Mouse (Mus musculus): ENCODE measurements around the gene Mxi1. TPM values are rescaled to one million over a fixed set of nuclear protein-coding genes. Genes with fewer than 3 reads are reported as not detected.

Mxi1 gene
- total and polyA plus RNA-seq, 3 experiments = 10.6 to 19.9 (median 18.9) TPM

- peaks cover 0 to 3% of the 10 kb centered on the region in 2 experiments; a peak in 1 of 4 replicates for H3K4me1 ChIP-seq (ENCODE audit: control insufficient read depth in 1 of 2, insufficient read depth in 2 of 2)
- no peak for DNase-seq (ENCODE audit: extremely low read depth)
- in situ Hi-C loops (cut with MboI; ENCODE audit: low pct_ligation_motif_present, low pct_unique_long_range_greater_than_20kb, low sequenced_read_pairs) (loop anchor here (5.0 kb wide), 1 partner anchor 118 kb away; no protein-coding TSS in a partner anchor), dilution Hi-C loops (cut with MboI; ENCODE audit: extremely low pct_ligation_motif_present, extremely low pct_unique_long_range_greater_than_20kb, low sequenced_read_pairs) (no loop called here)
- no peak for TF ChIP-seq RCOR1 (conservative IDR thresholded peaks at IDR 0.05; ENCODE audit: low read depth, low read length)
- no peak for TF ChIP-seq MYC (IDR thresholded peaks at IDR 0.05; ENCODE audit: low read depth, low read length)
- TF ChIP-seq NRF1 (IDR thresholded peaks at IDR 0.05; ENCODE audit: low read depth, low read length) = no peak
- no peak for TF ChIP-seq UBTF (IDR thresholded peaks at IDR 0.05; ENCODE audit: low read depth, low read length)
- no peak for TF ChIP-seq BHLHE40 (IDR thresholded peaks at IDR 0.05; ENCODE audit: low read depth, low read length)
- TF ChIP-seq JUND (conservative IDR thresholded peaks at IDR 0.05; ENCODE audit: low read depth, low read length) = no peak
- TF ChIP-seq JUN (IDR thresholded peaks at IDR 0.05; ENCODE audit: insufficient read depth, low read depth, low read length) = no peak
- H3K9me3 ChIP-seq (replicated peaks; ENCODE audit: low read length) = peaks cover 3% of the 10 kb centered on the region
- H3K27me3 ChIP-seq (replicated peaks) = no peaks in the 10 kb centered on the region
- peaks cover 0 to 2% of the 10 kb centered on the region in 2 experiments for H3K36me3 ChIP-seq (replicated peaks in 1 of 2; ENCODE audit: control insufficient read depth in 1 of 2, insufficient read depth in 1 of 2, low read length in 1 of 2)
- no peak overlapping the region for H3K27ac ChIP-seq (ENCODE audit: insufficient read depth, low read depth)
- H3K9ac ChIP-seq (ENCODE audit: insufficient read depth, low read depth) = no peak overlapping the region
- no peaks in the 10 kb centered on the region for H3K79me2 ChIP-seq (replicated peaks; ENCODE audit: control insufficient read depth, extremely low read depth, insufficient read depth, poor library complexity, severe bottlenecking)
- H3K4me2 ChIP-seq (ENCODE audit: insufficient read depth, low read depth, poor library complexity, severe bottlenecking) = no peak overlapping the region
- H3K4me3 ChIP-seq (replicated peaks in 1 of 3; ENCODE audit: low read depth in 2 of 3, low read length in 2 of 3, poor library complexity in 1 of 3) = no peak overlapping the region
These were observed 54.6 kb downstream of the Mxi1 start for GRCm38 (mm10) chr19:53364963-53365362.

DNA sequence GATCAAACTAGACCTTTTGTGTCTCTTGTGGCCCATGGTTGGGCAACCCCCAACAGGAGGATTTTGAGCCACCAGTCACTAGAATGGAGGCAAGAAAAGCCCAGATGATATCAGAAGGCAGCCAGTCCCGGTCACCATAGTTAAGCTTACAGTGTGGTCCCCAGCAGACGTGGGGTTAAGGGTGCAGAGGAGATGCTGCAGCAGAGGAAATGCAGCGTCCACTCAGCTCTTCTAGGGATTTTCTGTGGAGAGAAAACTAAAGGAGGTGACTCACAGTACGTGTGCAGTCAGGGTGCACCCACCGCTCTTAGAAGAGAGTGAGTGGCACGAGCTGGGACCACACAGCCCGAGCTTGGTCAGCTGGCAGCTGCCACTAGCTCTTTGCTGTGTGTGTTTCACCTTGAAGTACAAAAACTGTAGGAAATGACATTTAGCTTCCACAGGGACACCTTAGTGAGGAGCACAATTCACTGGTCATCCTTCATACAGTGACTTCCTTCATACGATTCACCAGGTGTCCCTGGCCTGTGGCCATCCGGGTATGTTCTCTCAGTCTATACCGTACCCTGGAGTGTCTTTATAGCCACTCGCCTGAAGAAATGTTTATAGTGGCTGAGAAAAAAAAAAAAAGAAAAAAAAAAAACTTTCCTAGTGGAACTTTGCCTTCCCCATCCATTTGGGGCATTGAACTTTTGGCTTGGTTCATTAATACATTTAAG lies 55.9 kb downstream of the Mxi1 start:
- no peak for DNase-seq (ENCODE audit: extremely low read depth)
- no peaks in the 10 kb centered on the region for H3K79me2 ChIP-seq (replicated peaks; ENCODE audit: control insufficient read depth, extremely low read depth, insufficient read depth, poor library complexity, severe bottlenecking)
- in situ Hi-C loops (cut with MboI; ENCODE audit: low pct_ligation_motif_present, low pct_unique_long_range_greater_than_20kb, low sequenced_read_pairs) (no loop called here), dilution Hi-C loops (cut with MboI; ENCODE audit: extremely low pct_ligation_motif_present, extremely low pct_unique_long_range_greater_than_20kb, low sequenced_read_pairs) (no loop called here)
- no peak for TF ChIP-seq IRF4 (IDR thresholded peaks at IDR 0.05; ENCODE audit: low read depth, low read length)
- no peak for TF ChIP-seq HCFC1 (IDR thresholded peaks at IDR 0.05; ENCODE audit: low read depth, low read length)
- TF ChIP-seq E2F4 (IDR thresholded peaks at IDR 0.05; ENCODE audit: insufficient replicate concordance, low read depth, low read length) = no peak
- no peak for TF ChIP-seq TCF12 (IDR thresholded peaks at IDR 0.05; ENCODE audit: low read depth, low read length)
- TF ChIP-seq SIN3A (IDR thresholded peaks at IDR 0.05; ENCODE audit: low read length) = no peak
- H3K4me1 ChIP-seq (ENCODE audit: control insufficient read depth in 1 of 2, insufficient read depth in 2 of 2) = peaks cover 0 to 5% of the 10 kb centered on the region in 2 experiments; a peak in 1 of 4 replicates
- no peaks in the 10 kb centered on the region for H3K27me3 ChIP-seq (replicated peaks)
- H3K27ac ChIP-seq (ENCODE audit: insufficient read depth, low read depth) = no peak overlapping the region
- H3K36me3 ChIP-seq (replicated peaks in 1 of 2; ENCODE audit: control insufficient read depth in 1 of 2, insufficient read depth in 1 of 2, low read length in 1 of 2) = peaks cover 0 to 4% of the 10 kb centered on the region in 2 experiments
- H3K4me2 ChIP-seq (ENCODE audit: insufficient read depth, low read depth, poor library complexity, severe bottlenecking) = no peak overlapping the region
- peaks cover 3% of the 10 kb centered on the region for H3K9me3 ChIP-seq (replicated peaks; ENCODE audit: low read length)
- no peak overlapping the region for H3K4me3 ChIP-seq (replicated peaks in 1 of 3; ENCODE audit: low read depth in 2 of 3, low read length in 2 of 3, poor library complexity in 1 of 3)
- H3K9ac ChIP-seq (ENCODE audit: insufficient read depth, low read depth) = no peak overlapping the region

All from CH12.LX (cell line).